Comparison of ENCODE assay signal across 29 mouse cellular contexts in genomic region chr13:54152421-54152820, GRCm38 (mm10). TPM values are rescaled to one million over a fixed set of nuclear protein-coding genes. Genes with fewer than 3 reads are reported as not detected.
A peak's percentile ranks its signal among the peaks of the same experiment; 100 is the strongest.
DNase-seq lines count a peak whose midpoint lies in the region; ATAC-seq and TF ChIP-seq lines count a peak whose summit lies in the region.
"Had no signal": no experiment of that assay in that cellular context is flagged by ENCODE, and none has a peak within 500 bp of the region (broad histone marks: within the 10 kb centered on the region; RNA-seq: fewer than 3 reads in every experiment).

No protein-coding gene starts in this region.

- no peak for DNase-seq in hindbrain, postnatal 0 days (ENCODE audit: low spot score)
- no peak for DNase-seq in liver, postnatal 0 days
- DNase-seq in ZHBTc4 (ENCODE audit: low read depth, low spot score): peak; percentile 73
- no peak for DNase-seq in frontal cortex, postnatal 25 days (ENCODE audit: low spot score in 2 of 2)
- DNase-seq in frontal cortex, postnatal 14 days (ENCODE audit: low spot score in 2 of 2): no peak
- DNase-seq: adrenal gland, postnatal 36 days; cerebellum, adult 11 months; cerebellum, postnatal 10 days; gastrocnemius, postnatal 36 days; heart, postnatal 36 days; kidney, postnatal 4 days; layer of hippocampus, adult 9-11 months; left cerebral cortex, postnatal 4 days; lung, embryonic 14.5 days; right cerebral cortex, postnatal 25 days; spleen, adult 18-20 months; thymus, postnatal 25 days had no signal

- no peak overlapping the region for H3K4me3 ChIP-seq in hindbrain, postnatal 0 days (ENCODE audit: low read length)
- no peak overlapping the region for H3K4me3 ChIP-seq in hindbrain, embryonic 13.5 days
- no peak overlapping the region for H3K4me3 ChIP-seq in liver, postnatal 0 days (ENCODE audit: low read depth, low read length)
- H3K4me3 ChIP-seq in liver, embryonic 12.5 days: no peak overlapping the region
- H3K4me3 ChIP-seq: embryonic facial prominence, embryonic 10.5 days; heart, embryonic 15.5 days; intestine, embryonic 15.5 days; limb, embryonic 15.5 days; midbrain, embryonic 13.5 days had no signal

- no peak for ATAC-seq in hindbrain, postnatal 0 days
- ATAC-seq in hindbrain, embryonic 13.5 days (ENCODE audit: low FRiP score): no peak
- ATAC-seq in liver, postnatal 0 days: no peak
- ATAC-seq in liver, embryonic 12.5 days: no peak
- ATAC-seq: CD4-positive, CD25-positive, alpha-beta regulatory T cell, adult 4 months; forebrain, embryonic 16.5 days; intestine, embryonic 15.5 days; midbrain, embryonic 13.5 days had no signal

- no peaks in the 10 kb centered on the region for H3K36me3 ChIP-seq in hindbrain, postnatal 0 days (ENCODE audit: insufficient read depth, low read length)
- no peaks in the 10 kb centered on the region for H3K36me3 ChIP-seq in hindbrain, embryonic 13.5 days
- no peaks in the 10 kb centered on the region for H3K36me3 ChIP-seq in liver, postnatal 0 days (replicated peaks; ENCODE audit: insufficient read depth, low read length)
- H3K36me3 ChIP-seq in liver, embryonic 12.5 days: no peaks in the 10 kb centered on the region
- H3K36me3 ChIP-seq: embryonic facial prominence, embryonic 10.5 days; heart, embryonic 15.5 days; intestine, embryonic 15.5 days; limb, embryonic 15.5 days; midbrain, embryonic 13.5 days had no signal

- WGBS in hindbrain, postnatal 0 days: 76% methylated on average over 1 of the region's 1 CpGs
- 97% methylated on average over 1 of the region's 1 CpGs for WGBS in hindbrain, embryonic 13.5 days
- 67% methylated on average over 1 of the region's 1 CpGs for WGBS in liver, postnatal 0 days (ENCODE audit: insufficient replicate concordance)
- WGBS in liver, embryonic 12.5 days (ENCODE audit: insufficient replicate concordance): 50% methylated on average over 1 of the region's 1 CpGs

- H3K4me1 ChIP-seq in hindbrain, postnatal 0 days (ENCODE audit: insufficient read depth, low read length): no peaks in the 10 kb centered on the region
- H3K4me1 ChIP-seq in hindbrain, embryonic 13.5 days (replicated peaks): no peaks in the 10 kb centered on the region
- no peaks in the 10 kb centered on the region for H3K4me1 ChIP-seq in liver, postnatal 0 days (ENCODE audit: insufficient read depth)
- H3K4me1 ChIP-seq in liver, embryonic 12.5 days: peaks cover 8% of the 10 kb centered on the region
- H3K4me1 ChIP-seq: intestine, embryonic 15.5 days; limb, embryonic 15.5 days had no signal

- H3K27me3 ChIP-seq in hindbrain, postnatal 0 days (ENCODE audit: insufficient read depth, low read length): no peaks in the 10 kb centered on the region
- H3K27me3 ChIP-seq in hindbrain, embryonic 13.5 days: no peaks in the 10 kb centered on the region
- no peaks in the 10 kb centered on the region for H3K27me3 ChIP-seq in liver, postnatal 0 days (ENCODE audit: insufficient read depth, low read length)
- H3K27me3 ChIP-seq in liver, embryonic 12.5 days (replicated peaks): no peaks in the 10 kb centered on the region
- H3K27me3 ChIP-seq: heart, embryonic 15.5 days; intestine, embryonic 15.5 days; limb, embryonic 15.5 days; midbrain, embryonic 13.5 days had no signal

- H3K9me3 ChIP-seq in hindbrain, postnatal 0 days (ENCODE audit: low read length): no peaks in the 10 kb centered on the region
- no peaks in the 10 kb centered on the region for H3K9me3 ChIP-seq in hindbrain, embryonic 13.5 days
- H3K9me3 ChIP-seq in liver, postnatal 0 days (ENCODE audit: low read length): no peaks in the 10 kb centered on the region
- no peaks in the 10 kb centered on the region for H3K9me3 ChIP-seq in liver, embryonic 12.5 days (replicated peaks)
- H3K9me3 ChIP-seq: embryonic facial prominence, embryonic 10.5 days; heart, embryonic 15.5 days; intestine, embryonic 15.5 days; limb, embryonic 15.5 days; midbrain, embryonic 13.5 days had no signal

- no peak overlapping the region for H3K27ac ChIP-seq in hindbrain, postnatal 0 days
- no peak overlapping the region for H3K27ac ChIP-seq in hindbrain, embryonic 13.5 days
- H3K27ac ChIP-seq in liver, postnatal 0 days (ENCODE audit: low read depth): no peak overlapping the region
- H3K27ac ChIP-seq in liver, embryonic 12.5 days: no peak overlapping the region
- H3K27ac ChIP-seq: embryonic facial prominence, embryonic 10.5 days; heart, embryonic 15.5 days; hindbrain, embryonic 14.5 days; intestine, embryonic 15.5 days; limb, embryonic 15.5 days; midbrain, embryonic 13.5 days had no signal

- H3K9ac ChIP-seq in hindbrain, postnatal 0 days (replicated peaks; ENCODE audit: low read length): no peak overlapping the region
- H3K9ac ChIP-seq in hindbrain, embryonic 13.5 days: no peak overlapping the region
- no peak overlapping the region for H3K9ac ChIP-seq in liver, postnatal 0 days (replicated peaks)
- no peak overlapping the region for H3K9ac ChIP-seq in liver, embryonic 12.5 days
- H3K9ac ChIP-seq: heart, embryonic 15.5 days; hindbrain, embryonic 14.5 days; intestine, embryonic 15.5 days; limb, embryonic 15.5 days; lung, embryonic 14.5 days; midbrain, embryonic 13.5 days had no signal

- H3K4me2 ChIP-seq in hindbrain, postnatal 0 days (ENCODE audit: low read depth, low read length): no peak overlapping the region
- H3K4me2 ChIP-seq in hindbrain, embryonic 13.5 days: no peak overlapping the region
- H3K4me2 ChIP-seq in liver, postnatal 0 days (ENCODE audit: low read depth, low read length): no peak overlapping the region
- no peak overlapping the region for H3K4me2 ChIP-seq in liver, embryonic 12.5 days
- H3K4me2 ChIP-seq: heart, embryonic 15.5 days; intestine, embryonic 15.5 days; limb, embryonic 15.5 days; lung, embryonic 14.5 days; midbrain, embryonic 13.5 days had no signal

- no peak for TF ChIP-seq EP300 in liver, postnatal 0 days (IDR thresholded peaks at IDR 0.05; ENCODE audit: low read depth)

- TF ChIP-seq CTCF in hindbrain, postnatal 0 days (IDR thresholded peaks at IDR 0.05; ENCODE audit: low read depth): peak; percentile 31; the same call in 1 of the 2 replicates
- TF ChIP-seq CTCF in liver, postnatal 0 days (IDR thresholded peaks at IDR 0.05; ENCODE audit: low read depth): peak; percentile 30

RNA-seq across cellular contexts. Expression of gene Hrh2, which starts 39.5 kb away (rescaled TPM):
- total RNA-seq in hindbrain, postnatal 0 days (2014; rRNA removed): 1.8 and 2.9 TPM in 2 replicates
- polyA plus RNA-seq in hindbrain, postnatal 0 days (2015; fragmentation: Nextera tagmentation; extraction: Ambion mirVana): 0.78 and 0.98 TPM in 2 replicates
- 0.45 and 0.53 TPM in 2 replicates for polyA plus RNA-seq in hindbrain, embryonic 13.5 days (2015; fragmentation: Nextera tagmentation; extraction: Ambion mirVana)
- 0.24 and 0.26 TPM in 2 replicates for polyA plus RNA-seq in liver, postnatal 0 days (2015; fragmentation: Nextera tagmentation; extraction: Ambion mirVana)
- 0.07 and 0.08 TPM in 2 replicates for polyA plus RNA-seq in liver, embryonic 12.5 days (2016; fragmentation: Nextera tagmentation; extraction: Ambion mirVana)
- polyA plus RNA-seq: embryonic facial prominence, embryonic 10.5 days; kidney, embryonic 14.5 days; limb, embryonic 15.5 days; lung, embryonic 14.5 days; neural tube, embryonic 11.5 days had no signal
